Mouse (Mus musculus) E14TG2a.4 (cell line): ENCODE results near the gene Ina.
A peak's percentile ranks its signal among the peaks of the same experiment; 100 is the strongest.

Experiments
- H3K27me3 ChIP-seq: 2 replicates; pipeline ENCODE4 v1.6.1; 2014; ENCODE audit warnings: low read length, control low read depth; ENCODE audit not compliant: insufficient read depth
- H3K36me3 ChIP-seq: 2 replicates; pipeline ENCODE4 v1.6.1; 2014; ENCODE audit warnings: low read length, control low read depth; ENCODE audit not compliant: insufficient read depth
- H3K4me1 ChIP-seq: replicated peaks from 2 replicates; pipeline ENCODE4 v1.6.1; 2014; ENCODE audit warnings: low read depth, low read length, control low read depth
- H3K4me3 ChIP-seq: replicated peaks from 2 replicates; pipeline ENCODE4 v1.5.1; 2014; ENCODE audit warnings: mild to moderate bottlenecking, low read length
- H3K9me3 ChIP-seq: 2 replicates; pipeline ENCODE4 v1.6.1; 2014; ENCODE audit warnings: low read length, control low read depth
- CTCF ChIP-seq: conservative IDR thresholded peaks from 2 replicates; pipeline ENCODE4 v1.5.1; 2014; ENCODE audit warnings: low read length
- NANOG ChIP-seq: IDR thresholded peaks from 2 replicates; pipeline ENCODE4 v1.6.1; 2014; ENCODE audit warnings: borderline replicate concordance, low read length, mixed read lengths
- POU5F1 ChIP-seq: IDR thresholded peaks from 2 replicates; pipeline ENCODE4 v1.6.1; 2014; ENCODE audit warnings: low read length, borderline replicate concordance

The Ina gene

GRCm38 (mm10) chr19:47014447-47015381 lies at the start of gene Ina, which contains the start of gene Nt5c2:
Gene Ina, plus strand, starts transcription at chr19:47014698.
Gene Nt5c2, minus strand, starts transcription at chr19:47015153.
- Histone ChIP-seq H3K4me1 (peaks cover 58% of the 10 kb centered on the region), H3K27me3 (peaks cover 27% of the 10 kb centered on the region), H3K4me3 (peak within 1 kb of the TSS; percentile 94), H3K36me3 (peaks cover 21% of the 10 kb centered on the region), H3K9me3 (no peaks in the 10 kb centered on the region)
- TF ChIP-seq CTCF (no peak), NANOG (no peak), POU5F1 (no peak)

GRCm38 (mm10) chr19:46965496-46965895 lies 49.0 kb upstream of the Ina start:
- H3K4me3 ChIP-seq, result no peak overlapping the region

DNA sequence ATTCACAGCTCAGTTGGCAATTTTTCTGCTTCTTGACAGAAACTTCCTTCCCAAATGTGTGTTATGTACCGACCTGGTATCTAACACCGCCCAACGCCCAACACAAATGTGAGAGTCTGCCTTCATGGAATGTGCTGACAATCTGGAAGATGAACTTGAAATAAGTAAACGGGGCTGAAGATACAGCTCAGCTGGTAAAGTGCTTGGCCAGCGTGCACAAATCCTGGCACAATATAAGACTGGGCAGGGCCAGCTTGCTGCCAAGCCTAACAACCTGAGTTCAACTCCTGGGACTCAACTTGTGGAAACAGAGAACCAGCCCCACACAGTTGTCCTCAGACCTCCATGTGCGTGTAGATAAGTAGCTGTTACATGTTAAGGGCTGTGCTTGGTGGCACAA lies 48.2 kb upstream of the Ina start:
- Histone ChIP-seq H3K9me3 (no peaks in the 10 kb centered on the region), H3K27me3 (no peaks in the 10 kb centered on the region), H3K36me3 (no peaks in the 10 kb centered on the region), H3K4me3 (no peak overlapping the region), H3K4me1 (peaks cover 48% of the 10 kb centered on the region)
- TF ChIP-seq CTCF, result no peak
- TF ChIP-seq NANOG, result no peak
- TF ChIP-seq POU5F1, result no peak

More at GRCm38 (mm10) chr19:46965496-46965895, 49.0 kb upstream of the Ina start:
- peaks cover 48% of the 10 kb centered on the region for H3K4me1 ChIP-seq
- no peaks in the 10 kb centered on the region for H3K36me3 ChIP-seq
- no peak for TF ChIP-seq POU5F1
- TF ChIP-seq NANOG, result no peak
- no peak for TF ChIP-seq CTCF
- no peaks in the 10 kb centered on the region for H3K27me3 ChIP-seq
- H3K9me3 ChIP-seq, result no peaks in the 10 kb centered on the region

GRCm38 (mm10) chr19:46967861-46968260 lies 46.6 kb upstream of the Ina start:
- Histone ChIP-seq H3K4me1 (peaks cover 58% of the 10 kb centered on the region), H3K9me3 (no peaks in the 10 kb centered on the region), H3K27me3 (no peaks in the 10 kb centered on the region), H3K4me3 (no peak overlapping the region), H3K36me3 (no peaks in the 10 kb centered on the region)
- no peak for TF ChIP-seq NANOG
- no peak for TF ChIP-seq POU5F1
- TF ChIP-seq CTCF, result no peak

DNA sequence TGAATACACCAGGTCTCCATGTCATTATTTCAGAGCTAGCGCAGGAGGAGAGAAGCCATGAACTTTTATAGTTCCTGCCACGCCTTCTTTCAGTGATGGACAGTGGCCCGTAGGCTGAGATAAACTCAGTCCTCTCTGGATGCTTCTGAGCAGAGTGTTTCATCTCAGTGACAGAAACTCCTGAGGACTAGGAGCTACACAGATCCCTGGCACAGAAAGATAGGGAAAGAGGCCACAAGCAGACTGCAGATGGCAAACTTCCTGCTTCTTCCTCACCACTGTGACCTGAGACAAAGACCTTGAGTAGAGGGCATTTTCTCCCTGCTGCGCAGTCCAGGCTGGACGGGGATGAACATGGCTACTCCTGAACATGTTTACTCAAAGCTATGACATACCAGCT lies 45.7 kb upstream of the Ina start:
- H3K4me1 ChIP-seq, result peaks cover 57% of the 10 kb centered on the region

GRCm38 (mm10) chr19:46969286-46969985 lies 45.1 kb upstream of the Ina start:
- TF ChIP-seq POU5F1 (no peak), CTCF (no peak), NANOG (no peak)
- Histone ChIP-seq H3K4me1 (peaks cover 59% of the 10 kb centered on the region), H3K4me3 (no peak overlapping the region), H3K9me3 (no peaks in the 10 kb centered on the region), H3K27me3 (no peaks in the 10 kb centered on the region), H3K36me3 (no peaks in the 10 kb centered on the region)

More for the DNA sequence above, 45.7 kb upstream of the Ina start:
- Histone ChIP-seq H3K27me3 (no peaks in the 10 kb centered on the region), H3K36me3 (no peaks in the 10 kb centered on the region), H3K4me3 (no peak overlapping the region), H3K9me3 (no peaks in the 10 kb centered on the region)
- TF ChIP-seq CTCF (no peak), NANOG (no peak), POU5F1 (no peak)

- Histone ChIP-seq H3K9me3 (no peaks in the 10 kb centered on the region), H3K4me1 (peaks cover 60% of the 10 kb centered on the region), H3K36me3 (no peaks in the 10 kb centered on the region), H3K4me3 (no peak overlapping the region), H3K27me3 (no peaks in the 10 kb centered on the region)
- TF ChIP-seq CTCF (no peak), POU5F1 (no peak), NANOG (no peak)
These were observed 44.3 kb upstream of the Ina start for GRCm38 (mm10) chr19:46970121-46970729.

DNA sequence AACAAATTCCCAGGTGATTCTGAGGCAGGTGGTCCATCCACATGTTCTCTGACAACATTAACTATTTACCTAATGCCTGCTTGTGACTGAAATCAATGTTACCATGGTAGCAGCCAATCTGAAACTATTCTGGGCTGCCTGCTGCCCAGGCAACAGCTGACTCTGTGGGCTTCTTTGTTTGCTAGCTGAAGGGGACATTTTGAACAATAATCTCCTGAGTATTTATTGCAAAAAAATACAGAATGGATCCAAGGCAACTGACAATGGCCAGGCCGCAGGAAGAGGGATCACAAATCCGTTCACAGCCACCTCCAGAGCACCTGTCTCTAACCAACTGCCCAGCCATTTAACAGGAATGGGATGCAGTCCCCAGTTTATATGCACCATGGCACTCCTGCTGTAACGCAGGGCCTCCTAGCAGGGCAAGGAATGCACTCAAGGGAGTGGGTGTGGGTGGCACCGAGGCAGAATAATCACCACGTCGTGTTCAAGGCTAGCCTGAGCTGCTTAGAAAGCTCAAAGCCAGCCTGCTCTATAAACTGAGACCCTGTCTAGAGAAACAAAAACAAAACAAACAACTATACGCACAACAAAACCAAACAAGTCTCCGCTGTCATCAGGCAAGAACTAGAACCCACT lies 43.3 kb upstream of the Ina start:
- Histone ChIP-seq H3K36me3 (no peaks in the 10 kb centered on the region), H3K4me3 (0 out of 2 replicates have a peak overlapping the region, but pooled peaks have one; percentile 23), H3K9me3 (no peaks in the 10 kb centered on the region), H3K4me1 (peaks cover 66% of the 10 kb centered on the region), H3K27me3 (no peaks in the 10 kb centered on the region)
- no peak for TF ChIP-seq NANOG
- no peak for TF ChIP-seq CTCF
- TF ChIP-seq POU5F1, result no peak
